22 mouse cellular contexts compared by ENCODE assay signal in the genomic region with DNA sequence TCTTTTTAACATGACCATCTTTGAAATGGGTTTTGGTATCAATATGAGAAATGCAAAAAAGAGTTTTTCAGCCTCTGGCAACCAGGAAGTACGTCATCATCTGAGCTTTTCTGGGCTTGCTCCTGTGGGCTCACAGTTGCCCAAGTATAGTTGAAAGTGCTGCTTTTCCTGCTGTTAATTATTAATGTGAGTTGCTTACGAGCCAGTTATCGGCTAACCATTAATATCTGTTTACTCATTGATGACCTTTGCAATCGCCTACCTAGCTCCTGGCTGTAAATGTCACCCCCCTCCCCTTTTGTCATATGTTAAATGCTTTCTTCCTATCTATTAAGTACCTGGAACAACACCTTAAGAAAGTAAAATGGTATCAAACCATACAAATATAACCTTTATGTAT.
A peak's percentile ranks its signal among the peaks of the same experiment; 100 is the strongest.
DNase-seq lines count a peak whose midpoint lies in the region; ATAC-seq lines count a peak whose summit lies in the region.
"Had no signal": no experiment of that assay in that cellular context is flagged by ENCODE, and none has a peak within 500 bp of the region (broad histone marks: within the 10 kb centered on the region; RNA-seq: fewer than 3 reads in every experiment).

No protein-coding gene starts in this region.

- H3K27ac ChIP-seq in kidney, embryonic 14.5 days (ENCODE audit: low read depth, low read length) = no peak overlapping the region
- no peak overlapping the region for H3K27ac ChIP-seq in intestine, embryonic 16.5 days (ENCODE audit: low read length)
- no peak overlapping the region for H3K27ac ChIP-seq in stomach, embryonic 16.5 days (ENCODE audit: low read length)
- H3K27ac ChIP-seq: heart, embryonic 10.5 days; heart, embryonic 15.5 days; macrophage; midbrain, embryonic 13.5 days had no signal

- H3K4me2 ChIP-seq in kidney, embryonic 14.5 days (replicated peaks; ENCODE audit: low read depth, low read length) = no peak overlapping the region
- H3K4me2 ChIP-seq in intestine, embryonic 16.5 days (ENCODE audit: low read depth, low read length) = no peak overlapping the region
- no peak overlapping the region for H3K4me2 ChIP-seq in stomach, embryonic 16.5 days (ENCODE audit: low read depth, low read length)
- H3K4me2 ChIP-seq: heart, embryonic 15.5 days; midbrain, embryonic 13.5 days had no signal

- no peak for ATAC-seq in kidney, embryonic 14.5 days (ENCODE audit: low FRiP score, low TSS enrichment)
- ATAC-seq in intestine, embryonic 16.5 days = peak; percentile 59
- ATAC-seq in stomach, embryonic 16.5 days (ENCODE audit: insufficient read depth, low FRiP score) = peak; percentile 52; the same call in 1 of the 2 replicates
- ATAC-seq: forebrain, embryonic 16.5 days; hindbrain, embryonic 16.5 days; midbrain, embryonic 13.5 days; Patski had no signal

- 56% methylated on average over 4 of the region's 4 CpGs for WGBS in kidney, embryonic 14.5 days
- 60% methylated on average over 4 of the region's 4 CpGs for WGBS in intestine, embryonic 16.5 days
- 61% methylated on average over 4 of the region's 4 CpGs for WGBS in stomach, embryonic 16.5 days

- no peak overlapping the region for H3K4me3 ChIP-seq in kidney, embryonic 14.5 days (ENCODE audit: low read length)
- H3K4me3 ChIP-seq in intestine, embryonic 16.5 days (ENCODE audit: low read length) = no peak overlapping the region
- H3K4me3 ChIP-seq in stomach, embryonic 16.5 days (replicated peaks; ENCODE audit: low read length) = no peak overlapping the region
- H3K4me3 ChIP-seq: erythroblast, embryonic 14.5 days; heart, embryonic 10.5 days; heart, embryonic 15.5 days; midbrain, embryonic 13.5 days had no signal

- H3K9me3 ChIP-seq in kidney, embryonic 14.5 days (ENCODE audit: control insufficient read depth, low read length) = no peaks in the 10 kb centered on the region
- H3K9me3 ChIP-seq in intestine, embryonic 16.5 days (ENCODE audit: control insufficient read depth, low read length) = no peaks in the 10 kb centered on the region
- no peaks in the 10 kb centered on the region for H3K9me3 ChIP-seq in stomach, embryonic 16.5 days (replicated peaks; ENCODE audit: control insufficient read depth, low read length)
- H3K9me3 ChIP-seq: heart, embryonic 10.5 days; heart, embryonic 15.5 days; midbrain, embryonic 13.5 days had no signal

- H3K9ac ChIP-seq in kidney, embryonic 14.5 days (ENCODE audit: low read depth, low read length) = no peak overlapping the region
- H3K9ac ChIP-seq in intestine, embryonic 16.5 days (ENCODE audit: low read depth, low read length) = no peak overlapping the region
- H3K9ac ChIP-seq in stomach, embryonic 16.5 days (ENCODE audit: low read length) = no peak overlapping the region
- H3K9ac ChIP-seq: heart, embryonic 15.5 days; midbrain, embryonic 13.5 days had no signal

- no peaks in the 10 kb centered on the region for H3K27me3 ChIP-seq in kidney, embryonic 14.5 days (ENCODE audit: control insufficient read depth, insufficient read depth, low read length)
- H3K27me3 ChIP-seq in intestine, embryonic 16.5 days (replicated peaks; ENCODE audit: control insufficient read depth, insufficient read depth, low read length) = 0 out of 2 replicates have a peak, but pooled peaks cover 2% of the 10 kb centered on the region
- no peaks in the 10 kb centered on the region for H3K27me3 ChIP-seq in stomach, embryonic 16.5 days (ENCODE audit: control insufficient read depth, insufficient read depth, low read length)
- H3K27me3 ChIP-seq: midbrain, embryonic 13.5 days; Patski had no signal

- H3K36me3 ChIP-seq in kidney, embryonic 14.5 days (ENCODE audit: control insufficient read depth, insufficient read depth, low read length) = no peaks in the 10 kb centered on the region
- no peaks in the 10 kb centered on the region for H3K36me3 ChIP-seq in intestine, embryonic 16.5 days (ENCODE audit: control insufficient read depth, insufficient read depth, low read length)
- H3K36me3 ChIP-seq in stomach, embryonic 16.5 days (ENCODE audit: control insufficient read depth, insufficient read depth, low read length) = no peaks in the 10 kb centered on the region
- H3K36me3 ChIP-seq: heart, embryonic 10.5 days; heart, embryonic 15.5 days; midbrain, embryonic 13.5 days had no signal

- H3K4me1 ChIP-seq in kidney, embryonic 14.5 days (ENCODE audit: control insufficient read depth, insufficient read depth, low read length) = peaks cover 19% of the 10 kb centered on the region
- H3K4me1 ChIP-seq in intestine, embryonic 16.5 days (ENCODE audit: control insufficient read depth, insufficient read depth, low read length) = peaks cover 18% of the 10 kb centered on the region
- peaks cover 14% of the 10 kb centered on the region for H3K4me1 ChIP-seq in stomach, embryonic 16.5 days (ENCODE audit: control insufficient read depth, insufficient read depth, low read length)

- intact Hi-C loops in gastrocnemius, postnatal 14 days (cut with DNase I; ENCODE audit: low total_unique reads) = no loop called here

- DNase-seq in kidney, adult 11 months = peak; percentile 67
- DNase-seq in kidney, postnatal 14 days = peak; percentile 53
- no peak for DNase-seq in kidney, postnatal 10 days
- DNase-seq in cerebellum, adult 9-11 months = no peak
- DNase-seq in gastrocnemius, postnatal 14 days = no peak
- DNase-seq: adrenal gland, postnatal 10 days; cerebellum, adult 11-12 months; cerebellum, postnatal 14 days; left cerebral cortex, postnatal 4 days; lung, adult 2 months; lung, postnatal 10 days had no signal

Comparison
In these comparisons a context has a peak if more than half of its experiments do, and no peak if none do; other contexts are left out.
1. DNase-seq: peak in kidney, adult 11 months (single experiment) and kidney, postnatal 14 days (single experiment); none in kidney, postnatal 10 days (single experiment), cerebellum, adult 9-11 months (single experiment) and gastrocnemius, postnatal 14 days (single experiment).